Mouse (Mus musculus): ENCODE data around the gene Aoah. TPM values are rescaled to one million over a fixed set of nuclear protein-coding genes. Genes with fewer than 3 reads are reported as not detected.

Aoah gene
- polyA plus RNA-seq, 1 experiment = 0.77 TPM

DNA sequence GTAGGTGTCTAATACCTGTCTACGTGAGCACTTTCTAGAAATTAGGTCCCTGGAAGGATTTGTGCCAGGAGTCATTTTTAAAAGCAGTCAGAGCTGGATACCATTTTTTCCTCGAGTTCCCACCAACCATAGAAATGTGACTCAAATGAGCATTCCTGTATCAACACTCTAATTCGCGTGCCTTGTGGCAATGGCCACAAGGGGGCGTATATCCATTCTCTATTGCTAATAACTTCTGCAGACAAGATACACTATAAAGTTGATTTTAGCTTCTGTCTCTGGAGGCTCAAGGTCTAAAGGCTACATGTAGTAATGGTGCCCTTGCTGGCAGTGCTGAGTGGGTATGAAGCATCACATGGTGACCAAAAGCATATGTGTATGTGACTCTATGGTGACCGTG lies 146.5 kb downstream of the Aoah start:
- Histone ChIP-seq H3K4me3 (ENCODE audit: low read depth, low read length) (no peak overlapping the region), H3K27me3 (ENCODE audit: control insufficient read depth, insufficient read depth, low read length) (no peaks in the 10 kb centered on the region), H3K36me3 (ENCODE audit: control insufficient read depth, insufficient read depth, low read length) (no peaks in the 10 kb centered on the region), H3K27ac (ENCODE audit: insufficient read depth, low read depth, low read length) (no peak overlapping the region), H3K4me1 (ENCODE audit: control insufficient read depth, insufficient read depth, insufficient read length, low read length) (no peaks in the 10 kb centered on the region)
- 46% methylated on average over 6 of the region's 6 CpGs for WGBS
- TF ChIP-seq POLR2A (IDR thresholded peaks at IDR 0.05; ENCODE audit: low read depth, low read length) (no peak), CTCF (IDR thresholded peaks at IDR 0.05; ENCODE audit: extremely low read depth, insufficient read length, insufficient replicate concordance, low read depth, low read length) (no peak)

DNA sequence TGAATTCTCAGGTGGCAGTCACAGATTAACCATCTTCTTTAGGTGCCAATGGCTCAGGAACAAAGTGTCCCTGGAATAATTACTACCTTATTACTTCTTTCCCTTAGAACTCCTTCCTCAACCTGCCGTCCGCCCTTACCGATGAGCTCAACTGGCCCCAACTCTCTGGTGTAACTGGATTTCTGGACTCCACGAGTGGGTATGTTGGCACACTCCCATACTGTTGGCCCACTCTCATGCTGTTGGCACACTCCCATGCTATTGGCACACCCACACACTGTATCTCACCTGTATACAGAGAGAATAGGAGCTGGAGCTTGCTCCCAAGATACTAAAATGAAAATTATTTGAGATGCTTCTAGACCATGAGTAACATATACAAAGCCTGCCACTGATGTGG lies 147.8 kb downstream of the Aoah start:
- Histone ChIP-seq H3K27me3 (ENCODE audit: control insufficient read depth, insufficient read depth, low read length) (no peaks in the 10 kb centered on the region), H3K36me3 (ENCODE audit: control insufficient read depth, insufficient read depth, low read length) (no peaks in the 10 kb centered on the region), H3K27ac (ENCODE audit: insufficient read depth, low read depth, low read length) (no peak overlapping the region), H3K4me3 (ENCODE audit: low read depth, low read length) (no peak overlapping the region), H3K4me1 (ENCODE audit: control insufficient read depth, insufficient read depth, insufficient read length, low read length) (no peaks in the 10 kb centered on the region)
- TF ChIP-seq CTCF (IDR thresholded peaks at IDR 0.05; ENCODE audit: extremely low read depth, insufficient read length, insufficient replicate concordance, low read depth, low read length) (no peak), POLR2A (IDR thresholded peaks at IDR 0.05; ENCODE audit: low read depth, low read length) (no peak)
- 89% methylated on average over 4 of the region's 4 CpGs for WGBS

DNA sequence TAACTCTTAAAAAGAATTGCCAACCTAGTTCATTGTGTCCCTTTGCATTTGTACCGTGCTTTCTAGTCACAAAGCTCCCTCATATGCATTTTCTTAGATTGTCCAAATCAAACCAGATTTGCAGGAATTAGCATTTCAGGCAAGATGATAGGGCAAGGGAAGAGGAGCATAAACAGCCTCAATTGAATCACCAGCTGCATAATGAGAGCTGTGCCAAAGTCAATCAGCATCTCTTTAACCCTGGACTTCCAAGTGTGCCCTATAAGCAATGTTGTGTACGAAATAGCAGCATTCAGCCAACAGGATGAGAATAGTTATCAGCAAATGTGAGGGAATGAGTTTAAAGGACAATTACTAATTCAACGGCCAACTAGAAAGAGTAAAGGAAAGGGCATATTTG lies 169.2 kb downstream of the Aoah start:
- no peaks in the 10 kb centered on the region for H3K27me3 ChIP-seq (ENCODE audit: control insufficient read depth, insufficient read depth, low read length)
- no peak overlapping the region for H3K4me3 ChIP-seq (ENCODE audit: low read depth, low read length)
- H3K4me1 ChIP-seq (ENCODE audit: control insufficient read depth, insufficient read depth, insufficient read length, low read length) = no peaks in the 10 kb centered on the region
- 82% methylated on average over 3 of the region's 3 CpGs for WGBS
- no peak for TF ChIP-seq POLR2A (IDR thresholded peaks at IDR 0.05; ENCODE audit: low read depth, low read length)
- TF ChIP-seq CTCF (IDR thresholded peaks at IDR 0.05; ENCODE audit: extremely low read depth, insufficient read length, insufficient replicate concordance, low read depth, low read length) = no peak
- H3K27ac ChIP-seq (ENCODE audit: insufficient read depth, low read depth, low read length) = no peak overlapping the region
- H3K36me3 ChIP-seq (ENCODE audit: control insufficient read depth, insufficient read depth, low read length) = no peaks in the 10 kb centered on the region

DNA sequence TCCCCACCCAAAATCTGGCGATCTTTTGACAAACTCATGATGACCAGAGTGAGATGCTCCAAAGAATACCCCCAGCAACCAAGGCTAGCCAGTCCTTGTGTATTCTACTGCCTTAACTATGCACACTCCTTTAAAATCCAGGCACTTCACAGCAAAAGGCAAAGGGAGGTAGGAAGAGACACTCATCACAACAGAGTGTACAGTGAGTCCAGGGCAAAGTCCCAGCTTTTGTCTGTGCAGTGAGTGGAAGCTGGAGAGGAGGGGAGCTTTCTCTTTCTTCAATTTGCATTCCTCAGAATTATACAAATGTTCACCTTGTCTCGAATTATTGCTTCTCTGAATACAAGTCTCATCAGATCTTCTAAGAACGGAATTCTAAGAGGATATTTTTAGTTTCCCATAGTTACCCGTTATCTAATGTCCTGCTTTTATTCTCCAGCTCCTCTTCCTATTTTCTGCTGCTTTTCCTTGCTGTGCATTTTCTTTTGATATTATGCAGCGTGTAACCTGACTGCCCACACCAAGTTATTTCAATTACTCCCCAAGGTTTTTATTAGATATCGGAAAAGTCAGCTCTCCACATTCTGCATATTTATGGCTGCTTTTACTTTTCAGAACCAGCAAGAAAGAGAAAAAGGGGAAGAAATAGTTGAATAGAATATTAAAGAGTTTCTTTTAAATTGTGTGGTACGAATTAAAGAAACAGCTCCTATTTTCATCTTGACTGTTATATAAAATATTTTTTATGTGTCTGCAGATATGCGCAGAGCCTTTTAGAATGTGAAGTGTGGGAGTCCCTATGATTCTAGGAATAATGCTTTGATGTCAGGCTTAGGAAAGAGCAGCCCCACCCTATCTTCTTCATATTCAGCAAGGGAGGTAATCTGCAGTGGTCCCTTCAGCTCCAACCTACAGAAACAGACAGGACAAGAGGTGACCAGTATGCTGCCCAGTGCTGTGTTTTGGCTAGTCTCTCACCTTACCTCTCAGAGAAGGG lies 187.6 kb downstream of the Aoah start:
- Histone ChIP-seq H3K4me3 (ENCODE audit: low read depth, low read length) (no peak overlapping the region), H3K27ac (ENCODE audit: insufficient read depth, low read depth, low read length) (no peak overlapping the region), H3K27me3 (ENCODE audit: control insufficient read depth, insufficient read depth, low read length) (no peaks in the 10 kb centered on the region), H3K36me3 (ENCODE audit: control insufficient read depth, insufficient read depth, low read length) (no peaks in the 10 kb centered on the region), H3K4me1 (ENCODE audit: control insufficient read depth, insufficient read depth, insufficient read length, low read length) (no peaks in the 10 kb centered on the region)
- WGBS = 82% methylated on average over 8 of the region's 8 CpGs
- TF ChIP-seq POLR2A (IDR thresholded peaks at IDR 0.05; ENCODE audit: low read depth, low read length) = no peak
- TF ChIP-seq CTCF (IDR thresholded peaks at IDR 0.05; ENCODE audit: extremely low read depth, insufficient read length, insufficient replicate concordance, low read depth, low read length) = no peak

DNA sequence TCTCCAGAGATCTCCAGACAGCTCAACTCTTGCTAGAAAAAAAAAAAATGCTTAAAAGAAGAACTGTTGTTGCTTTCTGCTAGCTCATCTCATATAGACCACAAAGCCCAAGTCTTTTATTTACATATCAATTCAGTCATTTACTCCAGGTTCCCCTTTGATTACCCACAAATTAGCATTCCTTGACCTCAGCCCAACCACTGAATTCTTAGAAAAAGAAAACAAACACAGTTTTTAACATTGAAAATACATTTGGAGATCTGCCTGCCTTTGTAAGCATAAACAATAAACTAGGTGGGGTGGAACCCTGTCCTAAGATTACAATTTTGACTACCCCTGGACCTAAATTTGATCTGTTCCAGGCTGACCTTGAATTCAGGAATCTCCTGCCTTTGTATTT lies 191.6 kb downstream of the Aoah start:
- no peaks in the 10 kb centered on the region for H3K4me1 ChIP-seq (ENCODE audit: control insufficient read depth, insufficient read depth, insufficient read length, low read length)
- no peak overlapping the region for H3K4me3 ChIP-seq (ENCODE audit: low read depth, low read length)
- H3K27ac ChIP-seq (ENCODE audit: insufficient read depth, low read depth, low read length) = no peak overlapping the region
- TF ChIP-seq POLR2A (IDR thresholded peaks at IDR 0.05; ENCODE audit: low read depth, low read length) = no peak
- TF ChIP-seq CTCF (IDR thresholded peaks at IDR 0.05; ENCODE audit: extremely low read depth, insufficient read length, insufficient replicate concordance, low read depth, low read length) = no peak
- no peaks in the 10 kb centered on the region for H3K36me3 ChIP-seq (ENCODE audit: control insufficient read depth, insufficient read depth, low read length)
- no peaks in the 10 kb centered on the region for H3K27me3 ChIP-seq (ENCODE audit: control insufficient read depth, insufficient read depth, low read length)

DNA sequence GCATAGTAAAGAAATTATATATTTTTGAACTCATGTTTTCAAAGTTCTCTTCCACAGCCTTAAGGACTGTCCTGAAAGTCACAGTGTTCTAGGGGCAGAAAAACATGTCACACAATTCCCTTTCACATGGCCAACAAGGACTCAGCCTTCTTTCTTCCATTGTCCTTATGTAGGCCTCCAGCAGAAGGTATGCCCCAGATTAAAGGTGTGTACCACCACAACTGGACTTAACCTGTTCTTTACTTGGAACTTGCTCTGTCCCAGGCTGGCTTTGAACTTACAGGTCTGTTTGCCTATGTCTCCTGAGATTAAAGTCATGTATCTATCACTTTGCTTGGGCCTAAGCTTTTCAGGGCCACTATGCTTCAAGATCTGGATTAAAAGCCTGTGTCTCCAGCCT lies 192.0 kb downstream of the Aoah start:
- Histone ChIP-seq H3K27ac (ENCODE audit: insufficient read depth, low read depth, low read length) (no peak overlapping the region), H3K4me3 (ENCODE audit: low read depth, low read length) (no peak overlapping the region), H3K4me1 (ENCODE audit: control insufficient read depth, insufficient read depth, insufficient read length, low read length) (no peaks in the 10 kb centered on the region), H3K36me3 (ENCODE audit: control insufficient read depth, insufficient read depth, low read length) (no peaks in the 10 kb centered on the region), H3K27me3 (ENCODE audit: control insufficient read depth, insufficient read depth, low read length) (no peaks in the 10 kb centered on the region)
- TF ChIP-seq CTCF (IDR thresholded peaks at IDR 0.05; ENCODE audit: extremely low read depth, insufficient read length, insufficient replicate concordance, low read depth, low read length) = no peak
- TF ChIP-seq POLR2A (IDR thresholded peaks at IDR 0.05; ENCODE audit: low read depth, low read length) = no peak

DNA sequence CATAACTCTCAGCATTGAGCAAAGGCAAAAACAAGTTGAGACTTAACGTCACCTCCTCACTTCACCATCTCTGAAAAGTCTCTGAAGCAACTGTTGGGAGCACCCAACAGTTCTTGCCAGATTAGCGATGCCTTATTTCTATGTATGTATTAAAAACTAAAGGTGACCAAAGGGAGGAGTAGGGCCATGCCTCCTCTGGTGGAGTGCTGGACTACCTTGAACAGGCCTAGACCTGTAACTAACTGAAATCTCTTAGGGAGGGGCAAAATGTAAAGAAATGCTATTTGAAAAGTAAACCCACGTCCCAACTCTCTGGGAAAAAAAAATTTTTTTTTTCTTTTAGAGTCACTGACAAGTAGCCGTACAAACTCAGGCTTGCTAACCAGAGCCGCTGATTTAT lies 211.3 kb downstream of the Aoah start:
- H3K27ac ChIP-seq (ENCODE audit: insufficient read depth, low read depth, low read length) = no peak overlapping the region
- no peaks in the 10 kb centered on the region for H3K36me3 ChIP-seq (ENCODE audit: control insufficient read depth, insufficient read depth, low read length)
- no peak overlapping the region for H3K4me3 ChIP-seq (ENCODE audit: low read depth, low read length)
- no peaks in the 10 kb centered on the region for H3K27me3 ChIP-seq (ENCODE audit: control insufficient read depth, insufficient read depth, low read length)
- WGBS = 83% methylated on average over 5 of the region's 5 CpGs
- TF ChIP-seq POLR2A (IDR thresholded peaks at IDR 0.05; ENCODE audit: low read depth, low read length) = no peak
- no peak for TF ChIP-seq CTCF (IDR thresholded peaks at IDR 0.05; ENCODE audit: extremely low read depth, insufficient read length, insufficient replicate concordance, low read depth, low read length)
- H3K4me1 ChIP-seq (ENCODE audit: control insufficient read depth, insufficient read depth, insufficient read length, low read length) = no peaks in the 10 kb centered on the region
